Mouse (Mus musculus) hindbrain, embryonic 13.5 days (tissue): Measurements from ENCODE around the gene Pum1. TPM values are rescaled to one million over a fixed set of nuclear protein-coding genes. Genes with fewer than 3 reads are reported as not detected.
"Not testable (repeated sequence)": the region's sequence is repeated elsewhere in the genome, so short reads cannot be mapped to it uniquely, and the experiment has no call there.

ENCODE experiments used
- ATAC-seq: fragments of 200-750 bp; cut with Nextera tagmentation; 2 replicates; pipeline ENCODE4 v1.8.0; 2017; ENCODE audit warnings: moderate TSS enrichment; ENCODE audit not compliant: low FRiP score
- H3K27ac ChIP-seq: fragments of 300-500 bp; sonication (generic); 2 replicates; pipeline ENCODE4 v1.5.1; 2015; ENCODE audit warnings: inconsistent platforms, mild to moderate bottlenecking, moderate library complexity
- H3K27me3 ChIP-seq: fragments of 300-500 bp; sonication (generic); 2 replicates; pipeline ENCODE4 v1.6.1; 2015; ENCODE audit warnings: mild to moderate bottlenecking, inconsistent platforms
- H3K36me3 ChIP-seq: fragments of 300-500 bp; sonication (generic); 2 replicates; pipeline ENCODE4 v1.6.1; 2015; ENCODE audit warnings: mild to moderate bottlenecking, inconsistent platforms
- H3K4me1 ChIP-seq: fragments of 300-500 bp; sonication (generic); replicated peaks from 2 replicates; pipeline ENCODE4 v1.6.1; 2015; ENCODE audit warnings: inconsistent platforms
- H3K4me2 ChIP-seq: fragments of 300-500 bp; sonication (generic); 2 replicates; pipeline ENCODE4 v1.6.1; 2015; ENCODE audit warnings: inconsistent platforms, mild to moderate bottlenecking, moderate library complexity
- H3K4me3 ChIP-seq: fragments of 300-500 bp; sonication (generic); 2 replicates; pipeline ENCODE4 v1.5.1; 2015; ENCODE audit warnings: mild to moderate bottlenecking, inconsistent platforms
- H3K9ac ChIP-seq: fragments of 300-500 bp; sonication (generic); 2 replicates; pipeline ENCODE4 v1.6.1; 2015; ENCODE audit warnings: mild to moderate bottlenecking, inconsistent platforms
- H3K9me3 ChIP-seq: fragments of 300-500 bp; sonication (generic); 2 replicates; pipeline ENCODE4 v1.6.1; 2016; ENCODE audit warnings: inconsistent platforms
- WGBS: fragments of 180-500 bp; shearing (Covaris S2); methylation state at CpG from one replicate; pipeline ENCODE4 v1.1.7; 2015; 5-methylcytosine and 5-hydroxymethylcytosine counted together
- polyA plus RNA-seq: library from polyadenylated mRNA; unstranded; fragments of >200 nt; fragmentation: Nextera tagmentation; extraction: Ambion mirVana; gene quantifications from 2 replicates; pipeline ENCODE4 v1.2.1, GENCODE M21; 2015

The Pum1 gene
- polyA plus RNA-seq, 1 experiment from 2014 or later, result 101 TPM

DNA sequence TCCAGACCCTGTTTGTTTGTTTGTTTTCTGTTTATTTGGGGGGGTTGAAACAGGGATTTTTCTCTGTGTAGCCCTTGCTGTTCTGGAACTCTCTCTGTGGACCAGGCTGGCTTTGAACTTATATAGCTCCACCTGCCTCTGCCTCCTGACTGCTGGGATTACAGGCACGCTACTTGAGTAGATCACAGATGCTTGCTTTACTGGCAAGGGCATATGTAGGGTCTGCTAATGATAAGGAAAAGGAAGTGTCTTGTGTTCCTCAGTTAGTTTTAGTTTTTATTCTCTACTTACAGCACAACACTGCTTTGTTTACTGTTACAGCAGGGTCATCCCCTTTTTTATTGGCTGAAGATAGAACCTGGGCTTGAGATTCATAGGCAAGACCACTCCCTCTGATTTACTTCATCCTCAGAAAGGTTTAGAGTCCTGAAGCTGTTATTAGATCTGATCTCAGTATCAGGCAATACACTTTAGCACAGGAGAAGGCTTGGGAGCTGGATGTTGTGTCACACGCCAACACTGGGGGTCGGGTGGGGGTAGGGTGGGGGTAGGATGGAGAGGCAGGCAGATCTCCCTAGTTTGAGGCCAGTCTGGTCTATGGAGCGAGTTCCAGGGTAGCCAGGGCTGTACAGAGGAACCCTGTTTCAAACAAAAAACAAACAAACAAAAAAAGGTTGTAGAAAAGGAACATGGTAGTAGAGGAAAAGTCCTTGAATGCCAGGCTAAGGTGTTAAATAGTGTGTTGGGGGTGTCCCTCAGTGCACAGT is 8.1 kb downstream of the Pum1 start:
- no peak overlapping the region for H3K9ac ChIP-seq
- H3K4me2 ChIP-seq, result no peak overlapping the region
- 93% methylated on average over 4 of the region's 4 CpGs for WGBS
- ATAC-seq, result no peak
- no peaks in the 10 kb centered on the region for H3K27me3 ChIP-seq
- H3K36me3 ChIP-seq, result peaks cover 42% of the 10 kb centered on the region
- H3K4me1 ChIP-seq, result peaks cover 44% of the 10 kb centered on the region
- no peak overlapping the region for H3K27ac ChIP-seq
- H3K9me3 ChIP-seq, result no peaks in the 10 kb centered on the region
- no peak overlapping the region for H3K4me3 ChIP-seq

DNA sequence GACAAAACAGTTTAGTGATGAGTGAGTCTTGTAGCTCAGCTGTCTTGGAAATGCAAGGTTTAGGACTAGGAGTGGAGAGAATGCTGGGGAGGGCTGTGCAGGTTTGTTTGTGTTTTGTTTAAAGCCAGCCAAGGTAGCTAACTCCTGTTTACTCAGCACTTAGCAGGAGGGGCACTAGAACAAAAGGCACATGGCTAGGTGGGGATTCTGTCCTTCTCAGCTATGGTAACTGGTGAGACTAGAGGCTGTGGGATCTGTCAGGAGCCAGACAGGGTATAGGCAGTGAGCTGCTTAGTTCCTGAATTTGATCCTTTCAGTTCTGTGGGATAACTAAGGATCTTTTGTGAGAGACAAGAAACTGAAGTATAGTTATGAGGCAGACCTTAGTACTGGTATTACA is 9.0 kb downstream of the Pum1 start:
- no peak overlapping the region for H3K27ac ChIP-seq

GRCm38 (mm10) chr4:130676746-130677145 is 13.6 kb downstream of the Pum1 start:
- no peaks in the 10 kb centered on the region for H3K27me3 ChIP-seq
- H3K9ac ChIP-seq, result no peak overlapping the region
- no peak overlapping the region for H3K27ac ChIP-seq
- no peaks in the 10 kb centered on the region for H3K9me3 ChIP-seq
- H3K36me3 ChIP-seq, result peaks cover 40% of the 10 kb centered on the region
- H3K4me1 ChIP-seq, result peaks cover 12% of the 10 kb centered on the region; the same call in 1 of the 2 replicates
- no peak for ATAC-seq
- no peak overlapping the region for H3K4me3 ChIP-seq
- 92% methylated on average over 2 of the region's 2 CpGs for WGBS
- H3K4me2 ChIP-seq, result no peak overlapping the region

More for the DNA sequence above, 9.0 kb downstream of the Pum1 start:
- Histone ChIP-seq H3K36me3 (peaks cover 42% of the 10 kb centered on the region), H3K4me2 (no peak overlapping the region), H3K9me3 (no peaks in the 10 kb centered on the region), H3K4me3 (no peak overlapping the region), H3K27me3 (no peaks in the 10 kb centered on the region), H3K4me1 (peaks cover 39% of the 10 kb centered on the region), H3K9ac (no peak overlapping the region)
- no peak for ATAC-seq

DNA sequence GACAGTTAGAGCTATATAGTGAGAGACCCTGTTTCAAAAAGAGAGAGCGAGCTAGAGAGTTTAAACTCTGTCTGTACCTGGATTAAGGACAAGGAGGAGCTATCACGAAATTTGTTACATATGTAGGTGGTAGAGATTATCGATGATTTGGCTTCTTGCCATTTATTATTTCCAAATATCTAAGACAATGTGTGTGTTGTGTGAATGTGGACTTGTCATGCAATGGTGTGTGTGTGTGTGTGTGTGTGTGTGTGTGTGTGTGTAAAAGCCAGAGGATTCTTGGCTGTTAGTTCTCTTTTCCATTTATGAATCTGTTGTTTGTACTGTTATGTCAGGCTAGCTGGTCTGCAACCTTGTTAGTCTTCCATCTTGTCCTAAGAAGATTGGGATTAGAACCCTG is 15.0 kb downstream of the Pum1 start:
- no peak for ATAC-seq
- Histone ChIP-seq H3K9ac (no peak overlapping the region), H3K4me1 (peaks cover 11% of the 10 kb centered on the region; the same call in 1 of the 2 replicates), H3K36me3 (peaks cover 40% of the 10 kb centered on the region), H3K27me3 (no peaks in the 10 kb centered on the region), H3K27ac (no peak overlapping the region), H3K4me3 (no peak overlapping the region), H3K4me2 (no peak overlapping the region), H3K9me3 (no peaks in the 10 kb centered on the region)
- WGBS, result 95% methylated on average over 3 of the region's 3 CpGs

GRCm38 (mm10) chr4:130680676-130681075 is 17.6 kb downstream of the Pum1 start:
- no peak overlapping the region for H3K27ac ChIP-seq
- no peak overlapping the region for H3K4me2 ChIP-seq
- peaks cover 7% of the 10 kb centered on the region; the same call in 1 of the 2 replicates for H3K4me1 ChIP-seq
- H3K36me3 ChIP-seq, result peaks cover 32% of the 10 kb centered on the region
- WGBS, result 98% methylated on average over 6 of the region's 6 CpGs
- no peak overlapping the region for H3K4me3 ChIP-seq
- H3K9ac ChIP-seq, result no peak overlapping the region
- H3K9me3 ChIP-seq, result no peaks in the 10 kb centered on the region
- ATAC-seq, result no peak
- H3K27me3 ChIP-seq, result no peaks in the 10 kb centered on the region

- H3K27ac ChIP-seq, H3K4me2 ChIP-seq, H3K4me3 ChIP-seq, ATAC-seq, H3K9ac ChIP-seq, H3K27me3 ChIP-seq, H3K9me3 ChIP-seq, H3K4me1 ChIP-seq: not testable (repeated sequence)
- peaks cover 33% of the 10 kb centered on the region for H3K36me3 ChIP-seq
- 94% methylated on average over 5 of the region's 5 CpGs for WGBS
Measured at GRCm38 (mm10) chr4:130683051-130683450, 19.9 kb downstream of the Pum1 start.

GRCm38 (mm10) chr4:130693936-130694335 is 30.8 kb downstream of the Pum1 start:
- H3K9me3 ChIP-seq, result no peaks in the 10 kb centered on the region
- no peak overlapping the region for H3K4me2 ChIP-seq
- no peak overlapping the region for H3K4me3 ChIP-seq
- H3K27me3 ChIP-seq, result no peaks in the 10 kb centered on the region
- no peak overlapping the region for H3K27ac ChIP-seq
- whole genome bisulfite sequencing, result 76% methylated on average over 3 of the region's 3 CpGs
- peaks cover 6% of the 10 kb centered on the region for H3K36me3 ChIP-seq
- H3K4me1 ChIP-seq, result no peaks in the 10 kb centered on the region
- no peak overlapping the region for H3K9ac ChIP-seq
- no peak for ATAC-seq

GRCm38 (mm10) chr4:130694982-130695381 is 31.9 kb downstream of the Pum1 start:
- no peaks in the 10 kb centered on the region for H3K27me3 ChIP-seq
- no peak overlapping the region for H3K27ac ChIP-seq
- H3K9me3 ChIP-seq, result no peaks in the 10 kb centered on the region
- peaks cover 3% of the 10 kb centered on the region; the same call in 1 of the 2 replicates for H3K4me1 ChIP-seq
- H3K4me3 ChIP-seq, result no peak overlapping the region
- no peak for ATAC-seq
- no peak overlapping the region for H3K4me2 ChIP-seq
- H3K9ac ChIP-seq, result no peak overlapping the region
- H3K36me3 ChIP-seq, result peaks cover 6% of the 10 kb centered on the region
- 95% methylated on average over 3 of the region's 3 CpGs for WGBS

- peaks cover 24% of the 10 kb centered on the region for H3K36me3 ChIP-seq
- ATAC-seq, result no peak
- no peak overlapping the region for H3K4me2 ChIP-seq
- no peaks in the 10 kb centered on the region for H3K9me3 ChIP-seq
- H3K4me1 ChIP-seq, result peaks cover 8% of the 10 kb centered on the region; the same call in 1 of the 2 replicates
- no peak overlapping the region for H3K4me3 ChIP-seq
- no peak overlapping the region for H3K9ac ChIP-seq
- 99% methylated on average over 2 of the region's 2 CpGs for WGBS
- H3K27me3 ChIP-seq, result no peaks in the 10 kb centered on the region
- no peak overlapping the region for H3K27ac ChIP-seq
Measured at GRCm38 (mm10) chr4:130701061-130701460, 37.9 kb downstream of the Pum1 start.

GRCm38 (mm10) chr4:130702835-130703535 is 39.9 kb downstream of the Pum1 start:
- Histone ChIP-seq H3K4me2 (no peak overlapping the region), H3K4me1 (peaks cover 14% of the 10 kb centered on the region), H3K4me3 (no peak overlapping the region), H3K27ac (no peak overlapping the region), H3K9me3 (no peaks in the 10 kb centered on the region), H3K36me3 (peaks cover 24% of the 10 kb centered on the region), H3K27me3 (no peaks in the 10 kb centered on the region), H3K9ac (no peak overlapping the region)
- ATAC-seq, result no peak
- 87% methylated on average over 3 of the region's 3 CpGs for WGBS

GRCm38 (mm10) chr4:130703601-130704000 is 40.5 kb downstream of the Pum1 start:
- no peak overlapping the region for H3K9ac ChIP-seq
- H3K4me3 ChIP-seq, result no peak overlapping the region
- H3K9me3 ChIP-seq, result no peaks in the 10 kb centered on the region
- 100% methylated on average over 3 of the region's 3 CpGs for WGBS
- no peak overlapping the region for H3K4me2 ChIP-seq
- no peak for ATAC-seq
- peaks cover 24% of the 10 kb centered on the region for H3K36me3 ChIP-seq
- no peaks in the 10 kb centered on the region for H3K27me3 ChIP-seq
- H3K4me1 ChIP-seq, result peaks cover 19% of the 10 kb centered on the region
- H3K27ac ChIP-seq, result no peak overlapping the region

DNA sequence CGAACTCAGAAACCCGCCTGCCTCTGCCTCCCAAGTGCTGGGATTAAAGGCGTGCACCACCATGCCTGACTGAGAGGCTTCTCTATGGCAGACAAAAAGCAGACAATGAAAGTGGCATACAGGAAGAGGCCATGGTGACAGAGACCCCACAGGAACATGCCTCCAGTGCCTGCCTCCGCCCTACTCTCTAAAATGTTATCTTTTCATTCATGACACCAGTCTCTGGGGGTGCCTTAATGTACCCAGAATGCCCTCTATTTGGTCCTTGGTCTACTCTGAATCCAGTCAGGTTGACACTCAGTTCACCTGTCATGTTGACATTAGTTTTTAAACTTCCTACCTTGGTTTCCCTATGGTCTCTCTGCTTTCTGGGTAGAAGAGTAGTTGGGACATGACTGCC is 41.5 kb downstream of the Pum1 start:
- H3K27me3 ChIP-seq, result no peaks in the 10 kb centered on the region
- H3K36me3 ChIP-seq, result peaks cover 24% of the 10 kb centered on the region
- no peak overlapping the region for H3K4me3 ChIP-seq
- no peak overlapping the region for H3K27ac ChIP-seq
- no peak overlapping the region for H3K4me2 ChIP-seq
- no peak for ATAC-seq
- H3K9me3 ChIP-seq, result no peaks in the 10 kb centered on the region
- H3K4me1 ChIP-seq, result peaks cover 24% of the 10 kb centered on the region
- no peak overlapping the region for H3K9ac ChIP-seq
- WGBS, result 97% methylated on average over 4 of the region's 4 CpGs
